In the genomic region with DNA sequence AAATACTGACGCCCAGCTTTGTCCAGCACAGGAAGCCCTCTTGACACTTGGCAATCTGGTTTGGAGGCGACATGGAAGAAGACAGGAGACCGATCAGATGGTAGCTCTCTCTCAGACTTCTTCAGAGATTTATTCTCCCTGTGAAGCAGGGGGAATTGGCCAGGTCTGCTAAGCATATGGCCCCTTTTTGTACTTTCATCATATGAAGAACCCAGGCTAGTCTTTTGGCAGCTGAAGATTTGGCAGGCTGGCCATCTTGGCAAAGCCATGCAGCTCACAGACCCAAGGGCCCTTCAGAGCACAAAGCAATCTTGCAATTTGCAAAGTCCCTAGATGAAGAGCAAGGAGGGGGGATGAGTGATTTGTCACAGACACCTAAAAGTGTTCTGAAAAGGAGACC, we compare ENCODE assay signal across 9 mouse cellular contexts.
DNase-seq lines count a peak whose midpoint lies in the region; ATAC-seq and TF ChIP-seq lines count a peak whose summit lies in the region.
"Had no signal": no experiment of that assay in that cellular context is flagged by ENCODE, and none has a peak within 500 bp of the region (broad histone marks: within the 10 kb centered on the region; RNA-seq: fewer than 3 reads in every experiment).

No protein-coding gene starts in this region.

- 65% methylated on average over 3 of the region's 3 CpGs for WGBS in forebrain, embryonic 13.5 days
- 80% methylated on average over 3 of the region's 3 CpGs for WGBS in forebrain, embryonic 11.5 days

- no peak overlapping the region for H3K4me3 ChIP-seq in forebrain, embryonic 13.5 days
- no peak overlapping the region for H3K4me3 ChIP-seq in forebrain, embryonic 11.5 days (ENCODE audit: low read depth, low read length)
- no peak overlapping the region for H3K4me3 ChIP-seq in layer of hippocampus, adult 2 months

- ATAC-seq in forebrain, embryonic 13.5 days = peak; percentile 81
- ATAC-seq in forebrain, embryonic 11.5 days (replicated peaks; ENCODE audit: low FRiP score) = no peak

- H3K9ac ChIP-seq in forebrain, embryonic 13.5 days = no peak overlapping the region
- H3K9ac ChIP-seq in forebrain, embryonic 11.5 days (ENCODE audit: low read length) = no peak overlapping the region

- H3K9me3 ChIP-seq in forebrain, embryonic 13.5 days (replicated peaks) = no peaks in the 10 kb centered on the region
- H3K9me3 ChIP-seq in forebrain, embryonic 11.5 days (ENCODE audit: control insufficient read depth, low read length) = no peaks in the 10 kb centered on the region

- TF ChIP-seq CTCF in layer of hippocampus, adult 2 months (conservative IDR thresholded peaks at IDR 0.05) = no peak

- no peaks in the 10 kb centered on the region for H3K36me3 ChIP-seq in forebrain, embryonic 13.5 days (ENCODE audit: poor library complexity, severe bottlenecking)
- H3K36me3 ChIP-seq in forebrain, embryonic 11.5 days (ENCODE audit: control insufficient read depth, insufficient read depth, low read length) = no peaks in the 10 kb centered on the region

- no peaks in the 10 kb centered on the region for H3K27me3 ChIP-seq in forebrain, embryonic 13.5 days
- H3K27me3 ChIP-seq in forebrain, embryonic 11.5 days (ENCODE audit: control insufficient read depth, insufficient read depth, low read length) = no peaks in the 10 kb centered on the region

- no peak for DNase-seq in forebrain, embryonic 11.5 days (ENCODE audit: low spot score)
- peak; percentile 4 for DNase-seq in urinary bladder, postnatal 14 days (ENCODE audit: low spot score)
- DNase-seq in urinary bladder, postnatal 10 days (ENCODE audit: low spot score) = no peak
- DNase-seq in layer of hippocampus, adult 2 months (ENCODE audit: low spot score in 2 of 2) = peak; percentile 10 to 11
- DNase-seq in retina, postnatal 1 day = no peak
- DNase-seq in MN1 (ENCODE audit: low spot score) = no peak
- DNase-seq in spleen, postnatal 14 days (ENCODE audit: low spot score in 2 of 2) = no peak
- DNase-seq: thymus, postnatal 25 days had no signal

- H3K4me2 ChIP-seq in forebrain, embryonic 13.5 days = no peak overlapping the region
- H3K4me2 ChIP-seq in forebrain, embryonic 11.5 days (ENCODE audit: low read depth, low read length, severe bottlenecking) = no peak overlapping the region

- no peak overlapping the region for H3K27ac ChIP-seq in forebrain, embryonic 13.5 days
- H3K27ac ChIP-seq in forebrain, embryonic 11.5 days (ENCODE audit: low read depth, low read length) = no peak overlapping the region
- H3K27ac ChIP-seq in layer of hippocampus, adult 2 months = peak overlapping the region; percentile 23; the same call in 1 of the 2 replicates

- no peaks in the 10 kb centered on the region for H3K4me1 ChIP-seq in forebrain, embryonic 13.5 days
- no peaks in the 10 kb centered on the region for H3K4me1 ChIP-seq in forebrain, embryonic 11.5 days (replicated peaks; ENCODE audit: control insufficient read depth, insufficient read depth, low read length)

Comparison
In these comparisons a context has a peak if more than half of its experiments do, and no peak if none do; other contexts are left out.
1. DNase-seq: peak in urinary bladder, postnatal 14 days (single experiment) and layer of hippocampus, adult 2 months (2 of 2); none in forebrain, embryonic 11.5 days (single experiment), urinary bladder, postnatal 10 days (single experiment), retina, postnatal 1 day (single experiment), MN1 (single experiment) and spleen, postnatal 14 days (0 of 2).